Mouse (Mus musculus): ENCODE measurements at regions not wholly inside any gene's neighbourhood (a gene's known extent, or its start where the extent isn't known, plus 50 kb on each side); places are given as distances from the start of the nearest gene placed in this dataset.

GRCm38 (mm10) chr7:71469951-71470350, 118.7 kb upstream of the Gm10295 start:
- TF ChIP-seq CTCF (IDR thresholded peaks at IDR 0.05) (no peak), EP300 (IDR thresholded peaks at IDR 0.05) (no peak)

Data from lung, postnatal 0 days (tissue).